Mouse (Mus musculus) monocyte, adult 2 months (primary cell): ENCODE results near the gene Csf3.

Source experiments
- DNase-seq, 2 experiments: peaks; one replicate each; pipeline ENCODE4 v3.0.0; 2022; ENCODE audit warnings: low spot score in 2 of 2, low read depth in 1 of 2

The Csf3 gene

GRCm38 (mm10) chr11:98747804-98748505 is 46.9 kb downstream of the Csf3 start:
- DNase-seq: no peak

GRCm38 (mm10) chr11:98748506-98749416 is 47.7 kb downstream of the Csf3 start:
- DNase-seq: no peak

- DNase-seq: no peak
These were observed 48.7 kb downstream of the Csf3 start for GRCm38 (mm10) chr11:98749716-98750115.

GRCm38 (mm10) chr11:98750351-98751201 is 49.5 kb downstream of the Csf3 start:
- DNase-seq: no peak

GRCm38 (mm10) chr11:98751221-98751782 is 50.2 kb downstream of the Csf3 start:
- DNase-seq: no peak

- no peak for DNase-seq
These were observed 51.6 kb downstream of the Csf3 start for GRCm38 (mm10) chr11:98752562-98753140.
